Mouse (Mus musculus) layer of hippocampus, adult 11-12 months (tissue): ENCODE results near the gene Col15a1.
A peak's percentile ranks its signal among the peaks of the same experiment; 100 is the strongest.

ENCODE experiments used
- DNase-seq: peaks from one replicate; pipeline ENCODE4 v3.0.0; 2022; ENCODE audit warnings: low spot score

Col15a1 gene

GRCm38 (mm10) chr4:47230498-47230897, 22.5 kb downstream of the Col15a1 start:
- no peak for DNase-seq

GRCm38 (mm10) chr4:47231322-47231721, 23.4 kb downstream of the Col15a1 start:
- DNase-seq: no peak

GRCm38 (mm10) chr4:47233192-47233835, 25.4 kb downstream of the Col15a1 start:
- DNase-seq: no peak

GRCm38 (mm10) chr4:47234667-47235267, 26.8 kb downstream of the Col15a1 start:
- peak; percentile 80 for DNase-seq

- no peak for DNase-seq
These were observed 27.4 kb downstream of the Col15a1 start for GRCm38 (mm10) chr4:47235312-47235711.

- no peak for DNase-seq
These were observed 28.1 kb downstream of the Col15a1 start for GRCm38 (mm10) chr4:47236104-47236503.

- no peak for DNase-seq
These were observed 29.3 kb downstream of the Col15a1 start for GRCm38 (mm10) chr4:47237220-47237619.

GRCm38 (mm10) chr4:47239114-47239513, 31.2 kb downstream of the Col15a1 start:
- no peak for DNase-seq

GRCm38 (mm10) chr4:47240901-47241300, 32.9 kb downstream of the Col15a1 start:
- no peak for DNase-seq

- DNase-seq: no peak
These were observed 34.2 kb downstream of the Col15a1 start for GRCm38 (mm10) chr4:47242127-47242526.

GRCm38 (mm10) chr4:47244651-47245050, 36.7 kb downstream of the Col15a1 start:
- no peak for DNase-seq

- no peak for DNase-seq
These were observed 37.7 kb downstream of the Col15a1 start for GRCm38 (mm10) chr4:47245621-47246020.

GRCm38 (mm10) chr4:47246811-47247210, 38.9 kb downstream of the Col15a1 start:
- DNase-seq: no peak

- DNase-seq: no peak
These were observed 39.6 kb downstream of the Col15a1 start for GRCm38 (mm10) chr4:47247574-47247973.

GRCm38 (mm10) chr4:47249193-47249592, 41.2 kb downstream of the Col15a1 start:
- DNase-seq: no peak

- DNase-seq: peak; percentile 85
These were observed 43.1 kb downstream of the Col15a1 start for GRCm38 (mm10) chr4:47251069-47251468.

GRCm38 (mm10) chr4:47251693-47252435, 43.9 kb downstream of the Col15a1 start:
- DNase-seq: no peak

- no peak for DNase-seq
These were observed 44.7 kb downstream of the Col15a1 start for GRCm38 (mm10) chr4:47252627-47253026.

- DNase-seq: peak; percentile 79
These were observed 47.7 kb downstream of the Col15a1 start for GRCm38 (mm10) chr4:47255641-47256040.

- DNase-seq: no peak
These were observed 50.2 kb downstream of the Col15a1 start for GRCm38 (mm10) chr4:47258201-47258600.

GRCm38 (mm10) chr4:47261049-47261448, 53.1 kb downstream of the Col15a1 start:
- peak; percentile 47 for DNase-seq

- no peak for DNase-seq
These were observed 54.0 kb downstream of the Col15a1 start for GRCm38 (mm10) chr4:47261919-47262318.

GRCm38 (mm10) chr4:47265555-47265954, 57.6 kb downstream of the Col15a1 start:
- DNase-seq: no peak
